Mouse (Mus musculus) midbrain, embryonic 12.5 days (tissue): ENCODE measurements at regions not wholly inside any gene's neighbourhood (a gene's known extent, or its start where the extent isn't known, plus 50 kb on each side); places are given as distances from the start of the nearest gene placed in this dataset.
"Not testable (repeated sequence)": the region's sequence is repeated elsewhere in the genome, so short reads cannot be mapped to it uniquely, and the experiment has no call there.

Source experiments
- ATAC-seq: fragments of 200-750 bp; cut with Nextera tagmentation; 2 replicates; pipeline ENCODE4 v1.8.0; 2017; ENCODE audit warnings: low read depth, moderate TSS enrichment, moderate library complexity; ENCODE audit not compliant: low FRiP score
- H3K27ac ChIP-seq: fragments of 300-500 bp; sonication (generic); replicated peaks from 2 replicates; pipeline ENCODE4 v1.5.1; 2016; ENCODE audit warnings: mild to moderate bottlenecking
- H3K27me3 ChIP-seq: fragments of 300-500 bp; sonication (generic); 2 replicates; pipeline ENCODE4 v1.6.1; 2016; ENCODE audit warnings: mild to moderate bottlenecking
- H3K36me3 ChIP-seq: fragments of 300-500 bp; sonication (generic); 2 replicates; pipeline ENCODE4 v1.6.1; 2016
- H3K4me1 ChIP-seq: fragments of 300-500 bp; sonication (generic); 2 replicates; pipeline ENCODE4 v1.6.1; 2016
- H3K4me2 ChIP-seq: fragments of 300-500 bp; sonication (generic); replicated peaks from 2 replicates; pipeline ENCODE4 v1.6.1; 2016; ENCODE audit warnings: mild to moderate bottlenecking, moderate library complexity
- H3K4me3 ChIP-seq: fragments of 300-500 bp; sonication (generic); 2 replicates; pipeline ENCODE4 v1.5.1; 2016; ENCODE audit warnings: mild to moderate bottlenecking
- H3K9ac ChIP-seq: fragments of 300-500 bp; sonication (generic); replicated peaks from 2 replicates; pipeline ENCODE4 v1.6.1; 2016; ENCODE audit warnings: mild to moderate bottlenecking, moderate library complexity
- H3K9me3 ChIP-seq: fragments of 300-500 bp; sonication (generic); 2 replicates; pipeline ENCODE4 v1.6.1; 2016; ENCODE audit warnings: mild to moderate bottlenecking
- WGBS: fragments of 180-500 bp; shearing (Covaris S2); methylation state at CpG from one replicate; pipeline ENCODE4 v1.1.7; 2016; 5-methylcytosine and 5-hydroxymethylcytosine counted together

- Histone ChIP-seq H3K9ac (no peak overlapping the region), H3K9me3 (no peaks in the 10 kb centered on the region), H3K36me3 (no peaks in the 10 kb centered on the region), H3K4me1 (no peaks in the 10 kb centered on the region), H3K4me2 (no peak overlapping the region), H3K27me3 (no peaks in the 10 kb centered on the region), H3K27ac (no peak overlapping the region), H3K4me3 (no peak overlapping the region)
- ATAC-seq = no peak
- 74% methylated on average over 11 of the region's 11 CpGs for WGBS
These were observed 101.3 kb downstream of the Rchy1 start for GRCm38 (mm10) chr5:91861440-91862187.

- no peaks in the 10 kb centered on the region for H3K4me1 ChIP-seq
- H3K4me2 ChIP-seq = no peak overlapping the region
- no peak overlapping the region for H3K4me3 ChIP-seq
- no peak overlapping the region for H3K9ac ChIP-seq
- no peaks in the 10 kb centered on the region for H3K27me3 ChIP-seq
- H3K27ac ChIP-seq = no peak overlapping the region
- no peaks in the 10 kb centered on the region for H3K9me3 ChIP-seq
- ATAC-seq = no peak
- 74% methylated on average over 2 of the region's 2 CpGs for WGBS
- no peaks in the 10 kb centered on the region for H3K36me3 ChIP-seq
These were observed 102.4 kb downstream of the Rchy1 start for GRCm38 (mm10) chr5:91860489-91860888.

GRCm38 (mm10) chr5:91852330-91852729 lies 110.5 kb downstream of the Rchy1 start:
- Histone ChIP-seq H3K9ac (no peak overlapping the region), H3K4me1 (no peaks in the 10 kb centered on the region), H3K36me3 (no peaks in the 10 kb centered on the region), H3K4me3 (no peak overlapping the region), H3K27me3 (no peaks in the 10 kb centered on the region), H3K27ac (no peak overlapping the region), H3K4me2 (no peak overlapping the region), H3K9me3 (no peaks in the 10 kb centered on the region)
- 78% methylated on average over 4 of the region's 4 CpGs for whole genome bisulfite sequencing
- ATAC-seq = no peak

GRCm38 (mm10) chr5:91850862-91851569 lies 111.9 kb downstream of the Rchy1 start:
- not testable (repeated sequence) for H3K9ac ChIP-seq, H3K4me3 ChIP-seq, H3K36me3 ChIP-seq, H3K27me3 ChIP-seq, ATAC-seq, H3K27ac ChIP-seq, H3K4me2 ChIP-seq, H3K9me3 ChIP-seq, H3K4me1 ChIP-seq
- 87% methylated on average over 4 of the region's 4 CpGs for WGBS

GRCm38 (mm10) chr5:91850440-91850839 lies 112.4 kb downstream of the Rchy1 start:
- Histone ChIP-seq H3K9ac (no peak overlapping the region), H3K9me3 (no peaks in the 10 kb centered on the region), H3K4me1 (no peaks in the 10 kb centered on the region), H3K27ac (no peak overlapping the region), H3K4me2 (no peak overlapping the region), H3K4me3 (no peak overlapping the region), H3K27me3 (no peaks in the 10 kb centered on the region), H3K36me3 (no peaks in the 10 kb centered on the region)
- WGBS = 84% methylated on average over 5 of the region's 5 CpGs
- ATAC-seq = no peak

- WGBS = 79% methylated on average over 2 of the region's 2 CpGs
- Histone ChIP-seq H3K4me1 (no peaks in the 10 kb centered on the region), H3K36me3 (no peaks in the 10 kb centered on the region), H3K4me3 (no peak overlapping the region), H3K9me3 (no peaks in the 10 kb centered on the region), H3K9ac (no peak overlapping the region), H3K27ac (no peak overlapping the region), H3K4me2 (no peak overlapping the region), H3K27me3 (no peaks in the 10 kb centered on the region)
- ATAC-seq = no peak
These were observed 113.3 kb downstream of the Rchy1 start for GRCm38 (mm10) chr5:91849533-91849932.

GRCm38 (mm10) chr5:91849114-91849513 lies 113.8 kb downstream of the Rchy1 start:
- H3K9ac ChIP-seq = no peak overlapping the region
- no peak overlapping the region for H3K4me3 ChIP-seq
- no peak overlapping the region for H3K4me2 ChIP-seq
- no peaks in the 10 kb centered on the region for H3K4me1 ChIP-seq
- H3K27ac ChIP-seq = no peak overlapping the region
- ATAC-seq = no peak
- H3K36me3 ChIP-seq = no peaks in the 10 kb centered on the region
- 63% methylated on average over 4 of the region's 4 CpGs for WGBS
- no peaks in the 10 kb centered on the region for H3K27me3 ChIP-seq
- H3K9me3 ChIP-seq = no peaks in the 10 kb centered on the region

GRCm38 (mm10) chr5:91848528-91848927 lies 114.3 kb downstream of the Rchy1 start:
- Histone ChIP-seq H3K9me3 (no peaks in the 10 kb centered on the region), H3K4me3 (no peak overlapping the region)
- 92% methylated on average over 3 of the region's 3 CpGs for WGBS

GRCm38 (mm10) chr5:91843044-91843443 lies 119.8 kb downstream of the Rchy1 start:
- no peaks in the 10 kb centered on the region for H3K27me3 ChIP-seq
- no peak overlapping the region for H3K27ac ChIP-seq
- no peak for ATAC-seq
- no peak overlapping the region for H3K4me2 ChIP-seq
- no peaks in the 10 kb centered on the region for H3K9me3 ChIP-seq
- no peaks in the 10 kb centered on the region for H3K36me3 ChIP-seq
- no peaks in the 10 kb centered on the region for H3K4me1 ChIP-seq
- no peak overlapping the region for H3K4me3 ChIP-seq
- 86% methylated on average over 4 of the region's 4 CpGs for WGBS
- H3K9ac ChIP-seq = no peak overlapping the region

More at GRCm38 (mm10) chr5:91848528-91848927, 114.3 kb downstream of the Rchy1 start:
- Histone ChIP-seq H3K9ac (no peak overlapping the region), H3K27me3 (no peaks in the 10 kb centered on the region), H3K4me1 (no peaks in the 10 kb centered on the region), H3K27ac (no peak overlapping the region), H3K36me3 (no peaks in the 10 kb centered on the region), H3K4me2 (no peak overlapping the region)
- ATAC-seq = no peak

GRCm38 (mm10) chr5:91841066-91841465 lies 121.8 kb downstream of the Rchy1 start:
- no peaks in the 10 kb centered on the region for H3K4me1 ChIP-seq
- H3K27ac ChIP-seq = no peak overlapping the region
- no peak overlapping the region for H3K4me3 ChIP-seq
- ATAC-seq = no peak
- no peaks in the 10 kb centered on the region for H3K27me3 ChIP-seq
- H3K36me3 ChIP-seq = no peaks in the 10 kb centered on the region
- no peaks in the 10 kb centered on the region for H3K9me3 ChIP-seq
- no peak overlapping the region for H3K9ac ChIP-seq
- no peak overlapping the region for H3K4me2 ChIP-seq
- WGBS = 87% methylated on average over 4 of the region's 4 CpGs

GRCm38 (mm10) chr5:91828481-91828880 lies 134.4 kb downstream of the Rchy1 start:
- Histone ChIP-seq H3K36me3 (no peaks in the 10 kb centered on the region), H3K4me2 (no peak overlapping the region), H3K27ac (no peak overlapping the region), H3K27me3 (no peaks in the 10 kb centered on the region), H3K9ac (no peak overlapping the region), H3K4me1 (no peaks in the 10 kb centered on the region), H3K4me3 (no peak overlapping the region), H3K9me3 (no peaks in the 10 kb centered on the region)
- WGBS = 87% methylated on average over 6 of the region's 6 CpGs
- no peak for ATAC-seq

GRCm38 (mm10) chr5:91826636-91827035 lies 136.2 kb downstream of the Rchy1 start:
- ATAC-seq = no peak
- Histone ChIP-seq H3K9ac (no peak overlapping the region), H3K36me3 (no peaks in the 10 kb centered on the region), H3K9me3 (no peaks in the 10 kb centered on the region), H3K4me1 (no peaks in the 10 kb centered on the region), H3K27ac (no peak overlapping the region), H3K4me2 (no peak overlapping the region), H3K27me3 (no peaks in the 10 kb centered on the region), H3K4me3 (no peak overlapping the region)
- 17% methylated on average over 1 of the region's 1 CpGs for WGBS
